Mouse (Mus musculus) gastrocnemius, postnatal 14 days (tissue): ENCODE results near the gene Nbea. TPM values are rescaled to one million over a fixed set of nuclear protein-coding genes. Genes with fewer than 3 reads are reported as not detected.

Experiments
- DNase-seq: peaks from one replicate; pipeline ENCODE4 v3.0.0; 2021; ENCODE audit warnings: mixed read lengths
- intact Hi-C: fragments of 180-260 bp; cut with DNase I; formaldehyde crosslinking; loops from one replicate; pipeline ENCODE4 v1.15.1; 2025; ENCODE audit warnings: low total_unique reads
- total RNA-seq, 2 experiments: library from RNA; stranded (reverse); gene quantifications; 2 replicates each; pipeline ENCODE4 v1.2.3; 2021

Gene Nbea
- total RNA-seq, 2 experiments from 2014 or later, result 8.0 to 8.5 TPM

DNA sequence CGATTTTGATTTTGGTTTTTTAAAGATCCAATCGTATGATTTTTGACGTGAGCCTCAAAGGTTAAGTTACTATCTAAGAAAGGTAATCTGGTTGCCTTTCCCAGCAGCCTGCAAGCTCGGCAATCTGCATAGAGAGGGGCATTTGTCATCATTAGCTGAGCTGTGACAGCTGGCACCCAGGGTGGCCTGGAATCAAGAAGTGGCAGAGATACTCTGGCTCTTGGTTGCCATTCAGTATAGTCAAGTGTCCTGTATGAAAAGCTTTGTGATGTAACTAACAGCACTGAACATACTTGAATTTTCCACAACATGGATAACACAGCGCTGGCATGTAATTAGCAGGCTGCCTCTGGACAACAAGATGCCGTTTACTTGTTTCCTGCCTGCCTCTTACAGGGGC lies 409.3 kb downstream of the Nbea start:
- intact Hi-C loops, result no loop called here
- DNase-seq, result peak; percentile 25

DNA sequence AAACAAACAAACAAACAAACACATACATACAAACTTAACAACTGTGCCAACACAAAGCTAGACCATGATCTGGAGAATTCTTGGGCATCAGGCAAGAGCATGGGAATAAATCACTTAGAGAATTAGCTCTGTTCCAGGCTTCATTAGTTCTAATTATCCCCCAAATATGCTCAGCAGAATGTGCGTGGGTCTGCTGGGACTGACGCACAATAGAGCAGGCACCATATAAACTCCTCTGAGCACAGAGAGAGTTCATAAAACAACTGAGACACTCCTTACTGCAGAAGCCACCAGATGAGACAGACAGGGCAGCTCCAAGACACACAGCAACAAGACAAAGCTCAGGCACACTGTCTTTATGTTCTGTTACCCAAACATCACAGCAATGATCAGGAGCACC lies 414.2 kb downstream of the Nbea start:
- intact Hi-C loops, result no loop called here
- DNase-seq, result no peak

DNA sequence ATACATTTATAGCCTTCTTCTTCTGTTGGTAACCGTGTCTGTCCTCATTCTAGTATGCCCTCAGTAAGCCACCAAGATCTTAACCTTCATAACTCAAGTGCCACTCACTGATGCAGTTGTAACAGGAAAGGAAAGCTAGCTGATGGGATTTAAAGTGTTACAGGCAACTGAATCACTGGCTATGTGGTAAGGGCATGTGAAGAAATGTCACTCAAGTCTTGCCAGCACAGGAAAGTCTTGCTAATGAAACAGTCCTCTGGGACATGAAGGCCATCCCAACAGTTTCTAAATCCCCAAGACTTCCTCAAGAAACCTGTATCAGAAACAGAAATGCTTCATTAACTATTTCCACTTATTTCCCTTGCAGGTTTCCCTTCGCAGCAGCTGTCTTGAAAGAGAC lies 414.8 kb downstream of the Nbea start:
- no peak for DNase-seq
- intact Hi-C loops, result no loop called here

DNA sequence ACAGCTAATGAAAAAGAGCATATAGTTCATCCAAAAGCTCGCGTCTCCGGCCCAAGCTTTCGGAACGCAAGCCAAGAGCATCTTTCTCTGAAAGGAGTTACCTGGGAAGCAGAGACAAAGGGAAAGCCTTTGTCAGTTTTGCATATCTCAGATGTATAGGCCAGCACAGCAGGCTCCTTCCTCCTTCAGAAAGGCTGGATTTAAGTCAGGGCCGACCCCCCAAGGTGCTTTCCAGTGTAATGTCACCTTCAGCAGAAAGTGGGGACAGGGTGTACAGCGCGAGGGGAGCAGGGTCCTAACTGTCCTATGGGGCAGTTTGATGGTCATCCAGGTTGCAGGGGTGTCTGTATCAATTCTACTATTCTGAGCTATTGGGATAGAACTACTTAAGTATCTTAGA lies 419.9 kb downstream of the Nbea start:
- DNase-seq, result no peak
- intact Hi-C loops, result no loop called here

DNA sequence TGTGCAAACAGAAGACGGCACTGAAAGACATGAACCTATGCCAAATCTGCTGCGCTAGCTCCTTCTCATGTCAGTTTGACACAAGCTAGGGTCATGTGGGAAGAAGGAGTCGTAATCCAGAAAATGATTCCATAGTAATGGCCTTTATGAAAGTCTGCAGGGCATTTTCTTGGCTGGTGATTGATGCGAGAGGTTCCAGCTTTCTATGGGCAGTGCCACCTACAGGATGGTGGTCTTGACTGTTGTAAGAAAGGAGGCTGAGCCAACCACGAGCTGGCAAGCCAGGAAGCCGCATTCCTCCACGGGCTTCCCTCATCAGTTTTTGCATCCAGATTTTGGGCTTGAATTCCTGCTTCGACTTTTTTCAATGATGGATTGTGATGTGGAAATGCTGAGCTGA lies 425.2 kb downstream of the Nbea start:
- peak; percentile 12 for DNase-seq
- intact Hi-C loops, result loop anchor here (10.0 kb wide), 1 partner anchor 233 kb away; no protein-coding TSS in a partner anchor

DNA sequence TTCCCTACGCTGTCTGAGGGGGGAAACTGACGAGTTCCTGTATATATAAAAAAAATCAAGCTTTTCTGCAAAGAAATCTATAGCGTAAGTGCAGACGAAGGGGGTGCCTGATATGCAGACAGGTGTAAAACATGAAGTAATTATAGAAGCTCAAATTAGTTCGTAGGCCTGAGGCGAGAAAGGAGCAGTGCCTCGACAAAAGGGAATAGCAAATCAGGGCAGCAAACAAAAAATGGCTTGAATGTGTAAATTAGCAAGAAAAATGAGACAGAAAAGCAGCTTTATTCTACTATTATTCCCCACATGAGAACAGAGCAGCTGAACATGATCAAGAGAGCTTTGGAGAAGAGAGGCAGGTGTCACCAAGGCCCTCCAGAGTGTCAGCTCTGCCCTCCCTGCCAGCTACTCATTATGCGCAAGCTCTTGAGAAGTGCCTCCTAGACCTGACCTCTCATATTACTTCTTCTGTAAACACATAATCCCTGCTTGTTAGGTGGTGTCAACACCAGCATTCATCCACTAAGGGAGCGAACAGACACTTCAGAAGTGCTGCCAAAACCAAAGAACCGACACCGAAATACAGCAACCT lies 426.8 kb downstream of the Nbea start:
- intact Hi-C loops, result loop anchor here (10.0 kb wide), 1 partner anchor 232 kb away; no protein-coding TSS in a partner anchor

DNA sequence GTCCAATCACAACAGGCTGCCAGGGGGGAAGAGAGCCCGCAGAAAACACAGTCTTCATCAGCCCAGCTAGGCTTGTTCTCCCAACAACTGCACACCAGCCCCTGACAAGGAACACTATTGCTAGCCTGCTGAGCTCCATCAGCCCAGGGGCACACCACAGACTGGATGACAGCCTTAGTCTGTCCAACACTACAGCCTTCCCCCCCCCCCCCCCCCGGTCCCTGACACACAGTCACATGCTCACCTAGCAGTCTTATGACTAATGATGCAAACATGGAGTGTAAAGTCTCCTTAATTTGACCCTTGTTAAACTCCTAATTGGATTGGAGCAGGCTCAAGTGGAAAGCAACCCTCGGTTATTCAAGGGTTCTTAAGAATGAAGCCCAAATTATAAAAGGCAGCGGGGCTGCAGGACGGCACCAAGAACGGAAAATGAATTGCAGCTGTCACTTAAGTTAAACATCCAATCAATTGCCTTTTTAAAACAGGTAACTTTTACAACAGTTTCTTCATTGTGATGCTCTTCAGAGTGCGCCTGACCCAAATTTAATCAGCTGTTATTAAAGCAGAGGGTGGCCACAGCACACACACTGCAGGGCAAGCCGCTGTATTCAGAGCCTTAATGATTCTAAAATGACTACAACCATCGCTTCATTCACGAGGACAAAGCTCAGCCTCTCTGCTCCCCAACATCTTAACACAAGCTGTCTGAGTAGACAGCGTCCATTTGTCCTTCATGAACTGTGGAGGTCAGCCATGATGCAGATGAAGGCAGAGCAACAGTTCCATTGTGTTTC lies 427.5 kb downstream of the Nbea start:
- no peak for DNase-seq
- intact Hi-C loops, result loop anchor here (10.0 kb wide), 1 partner anchor 231 kb away; no protein-coding TSS in a partner anchor

More for the DNA sequence above, 426.8 kb downstream of the Nbea start:
- no peak for DNase-seq

DNA sequence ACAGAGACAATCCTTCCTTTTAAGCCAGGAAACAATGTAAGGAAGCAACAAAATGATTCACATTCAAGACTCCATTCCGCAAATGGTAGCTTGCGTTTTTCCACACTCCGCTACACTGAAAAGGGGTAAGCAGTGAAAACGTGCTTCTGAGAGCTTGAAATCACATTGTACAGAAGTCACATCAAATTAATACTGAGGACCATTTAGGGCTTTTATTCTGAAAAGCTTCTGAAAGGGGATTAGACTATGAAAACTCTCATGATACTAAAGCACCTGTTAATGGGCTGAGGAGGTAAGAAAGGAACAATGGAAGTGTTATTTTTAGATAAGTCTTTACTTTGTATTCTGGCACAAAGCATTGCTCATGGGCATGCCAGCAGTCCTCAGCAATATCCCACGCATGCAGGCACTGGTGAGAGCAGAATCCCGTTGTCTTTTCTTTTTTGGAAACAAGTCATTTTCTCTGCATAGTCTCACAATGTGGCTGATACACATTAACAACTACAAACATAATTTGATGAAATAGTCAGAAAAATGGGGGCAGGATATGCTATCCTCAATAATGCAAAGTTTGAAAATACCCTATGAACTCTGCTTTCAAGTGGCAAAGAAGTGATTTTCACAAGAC lies 428.4 kb downstream of the Nbea start:
- intact Hi-C loops, result loop anchor here (10.0 kb wide), 1 partner anchor 230 kb away; no protein-coding TSS in a partner anchor
- no peak for DNase-seq

DNA sequence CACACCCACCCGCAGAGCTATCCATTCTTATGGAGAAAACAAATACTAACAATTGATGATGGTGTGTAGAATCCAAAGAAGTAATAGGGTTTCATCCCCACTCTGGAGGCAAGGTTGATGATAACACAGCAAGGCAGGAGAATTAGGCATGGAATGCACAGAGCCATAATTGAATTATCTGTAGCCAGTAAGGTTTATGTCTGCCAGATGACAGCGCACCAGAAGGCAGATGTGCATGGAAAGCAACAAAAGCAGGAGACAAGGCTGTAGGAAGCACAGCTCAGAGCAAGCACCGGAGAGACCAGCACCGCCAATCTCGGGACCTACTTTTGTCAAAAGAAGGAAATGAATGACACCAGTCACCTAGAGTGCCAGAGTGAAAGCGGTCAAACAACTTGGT lies 429.6 kb downstream of the Nbea start:
- DNase-seq, result no peak

DNA sequence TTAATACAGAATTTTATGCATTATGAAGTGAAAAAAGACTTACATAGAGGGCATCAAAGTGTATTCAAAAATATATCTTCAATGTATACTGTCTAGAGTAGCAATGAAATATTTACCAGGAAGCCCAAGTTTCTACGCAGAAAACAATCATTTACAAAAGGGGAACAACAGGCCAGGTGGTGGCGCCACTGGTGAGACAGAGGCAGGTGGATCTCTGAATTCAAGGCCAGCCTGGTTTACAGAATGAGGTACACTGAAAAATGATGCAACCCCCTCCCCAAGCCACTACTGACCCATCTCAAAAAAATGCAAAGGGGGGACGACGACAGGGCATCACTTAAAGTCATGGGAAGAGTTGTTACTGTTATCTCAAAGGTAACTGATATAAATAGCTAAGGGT lies 430.9 kb downstream of the Nbea start:
- DNase-seq, result no peak
- intact Hi-C loops, result loop anchor here (10.0 kb wide), 1 partner anchor 228 kb away; no protein-coding TSS in a partner anchor

More for the DNA sequence above, 429.6 kb downstream of the Nbea start:
- intact Hi-C loops, result loop anchor here (10.0 kb wide), 1 partner anchor 229 kb away; no protein-coding TSS in a partner anchor

DNA sequence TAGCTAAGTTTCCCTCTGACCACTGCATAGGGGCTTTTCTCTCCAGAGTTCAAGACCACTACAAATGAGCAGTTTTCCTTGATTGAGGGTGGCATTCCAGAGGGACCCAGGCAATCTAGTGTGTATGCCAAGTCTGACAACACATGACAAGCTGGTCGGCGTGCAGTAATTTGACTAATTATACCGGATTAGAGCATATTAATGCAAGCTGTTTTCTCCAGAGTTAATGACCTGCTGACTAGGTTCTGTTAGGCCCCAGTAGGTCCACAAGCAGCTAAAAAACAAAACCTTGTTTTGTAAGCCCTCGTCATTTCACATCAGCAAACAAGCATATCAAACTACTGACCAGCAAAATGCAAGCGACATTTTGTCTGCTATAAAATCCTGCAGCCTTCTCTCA lies 432.1 kb downstream of the Nbea start:
- intact Hi-C loops, result loop anchor here (10.0 kb wide), 1 partner anchor 227 kb away; no protein-coding TSS in a partner anchor
- no peak for DNase-seq

DNA sequence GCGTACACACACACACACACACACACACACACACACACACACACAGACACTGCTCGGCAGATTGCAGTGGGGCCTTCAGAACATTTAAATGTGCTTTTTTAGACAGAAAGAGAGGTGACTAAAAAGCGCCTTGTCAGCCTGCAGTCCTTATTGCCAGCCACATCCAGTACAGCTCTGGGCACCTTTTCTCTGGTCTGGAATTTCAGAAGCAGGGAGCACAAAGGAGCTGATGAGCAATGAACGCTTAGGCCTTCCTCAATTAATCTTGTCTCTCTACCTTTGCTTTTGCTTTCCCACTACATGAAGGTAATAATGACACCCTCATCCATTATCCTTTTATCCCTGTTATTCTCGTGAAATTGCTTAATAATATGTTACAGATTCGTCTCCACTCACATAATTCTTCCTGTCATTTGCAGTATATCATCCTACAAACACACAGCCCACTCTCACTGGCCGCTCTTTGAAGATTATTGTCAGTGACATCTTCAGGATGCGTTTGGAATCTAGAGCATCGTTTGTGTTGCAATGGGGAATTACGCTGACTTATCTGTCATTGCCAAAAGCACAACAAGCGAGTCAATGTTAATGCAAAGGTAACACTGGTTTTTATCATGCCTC lies 432.9 kb downstream of the Nbea start:
- intact Hi-C loops, result loop anchor here (10.0 kb wide), 1 partner anchor 226 kb away; no protein-coding TSS in a partner anchor
- DNase-seq, result no peak

DNA sequence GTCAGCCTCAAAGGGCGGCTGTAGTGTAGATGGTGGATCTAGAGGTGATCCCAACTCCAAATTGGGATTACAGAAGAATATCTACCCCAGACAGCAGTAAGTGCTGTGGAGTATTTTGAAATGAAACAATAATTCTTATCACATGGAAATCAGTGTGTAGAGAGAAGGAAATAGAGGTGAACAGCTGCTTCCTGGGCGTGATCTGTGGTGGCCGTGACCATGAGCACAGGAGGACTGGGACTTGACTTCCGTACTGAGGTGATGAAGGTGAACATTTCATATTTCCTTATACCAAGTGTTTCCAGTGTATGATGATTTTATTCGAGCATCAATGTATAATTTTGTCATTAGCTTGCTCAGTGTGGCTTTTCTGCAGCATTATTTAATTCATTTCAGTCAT lies 439.6 kb downstream of the Nbea start:
- DNase-seq, result no peak
- intact Hi-C loops, result no loop called here

DNA sequence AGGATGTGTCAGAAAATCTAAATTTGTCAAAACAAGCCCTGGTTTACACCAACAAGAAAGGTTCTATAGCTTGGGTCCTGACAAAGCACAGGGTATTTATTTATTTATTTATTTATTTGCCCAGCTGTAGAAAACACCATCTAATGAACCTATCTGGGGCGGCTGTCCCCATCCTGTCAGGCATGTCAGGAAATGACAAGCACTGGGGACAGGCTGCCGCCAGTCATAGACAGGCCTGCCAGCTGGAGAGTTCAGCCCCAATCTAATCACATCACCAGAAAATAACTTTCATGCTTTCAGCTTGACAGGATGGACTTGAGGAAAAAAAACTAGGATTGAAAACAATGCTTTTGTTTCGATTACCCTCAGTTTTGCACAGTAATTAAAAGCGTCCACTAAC lies 440.8 kb downstream of the Nbea start:
- intact Hi-C loops, result no loop called here
- DNase-seq, result no peak

DNA sequence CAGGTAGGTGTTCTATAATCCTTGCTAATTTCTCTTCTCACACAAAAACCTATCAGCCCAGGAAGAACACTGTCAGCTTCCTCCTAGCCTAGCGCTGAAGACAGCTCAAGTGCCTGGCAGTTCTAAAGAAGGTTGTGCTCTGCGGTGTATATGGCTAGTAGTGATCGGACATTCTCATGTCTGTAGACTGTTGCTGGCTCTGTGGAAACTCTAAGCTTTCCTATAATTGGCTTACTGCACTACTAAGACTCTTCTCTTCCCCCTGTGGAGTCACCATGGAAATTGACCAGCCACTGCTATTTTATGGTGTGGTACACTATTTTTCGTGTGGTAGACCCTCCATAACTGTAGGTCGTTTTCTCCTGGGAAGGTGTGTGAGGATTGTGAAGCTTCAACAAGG lies 441.3 kb downstream of the Nbea start:
- intact Hi-C loops, result no loop called here
- no peak for DNase-seq

DNA sequence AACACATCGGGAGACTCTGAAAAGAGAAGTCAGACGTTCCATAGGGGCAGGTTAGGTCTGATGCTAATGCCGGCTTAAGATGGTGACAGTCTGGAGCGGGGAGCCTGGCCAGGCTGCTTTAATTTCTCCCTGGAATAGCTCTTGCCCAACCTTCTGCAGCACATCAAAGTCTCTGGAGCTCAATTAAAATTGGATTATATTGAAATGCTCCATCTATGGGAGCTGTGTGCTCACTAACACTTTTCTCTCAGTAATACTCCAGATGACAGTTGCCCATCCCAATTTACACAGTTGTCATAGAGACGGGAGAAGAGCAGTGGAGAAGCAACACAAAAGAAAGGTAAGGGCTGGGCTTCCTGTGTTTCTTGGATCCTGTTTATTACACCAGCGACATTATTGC lies 442.1 kb downstream of the Nbea start:
- DNase-seq, result no peak
- intact Hi-C loops, result no loop called here

DNA sequence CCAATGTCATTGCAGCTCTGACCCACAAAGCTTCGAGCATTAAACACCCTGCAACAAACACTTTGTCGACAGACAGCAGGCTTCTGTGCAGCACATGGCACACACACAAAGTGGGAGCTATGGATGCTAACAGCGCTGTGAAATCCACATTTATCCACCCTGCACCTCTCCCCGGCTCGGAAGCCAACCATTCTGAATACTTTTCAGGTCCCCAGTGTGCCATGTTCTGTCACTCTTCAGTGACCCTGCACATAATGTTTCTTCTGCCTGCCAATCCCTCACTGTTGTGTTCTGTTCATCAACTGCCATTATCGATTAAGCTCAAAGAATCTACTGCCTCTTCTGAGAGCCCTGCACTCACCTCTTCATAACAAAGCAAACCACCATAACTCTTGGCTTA lies 449.8 kb downstream of the Nbea start:
- DNase-seq, result no peak
- intact Hi-C loops, result no loop called here

DNA sequence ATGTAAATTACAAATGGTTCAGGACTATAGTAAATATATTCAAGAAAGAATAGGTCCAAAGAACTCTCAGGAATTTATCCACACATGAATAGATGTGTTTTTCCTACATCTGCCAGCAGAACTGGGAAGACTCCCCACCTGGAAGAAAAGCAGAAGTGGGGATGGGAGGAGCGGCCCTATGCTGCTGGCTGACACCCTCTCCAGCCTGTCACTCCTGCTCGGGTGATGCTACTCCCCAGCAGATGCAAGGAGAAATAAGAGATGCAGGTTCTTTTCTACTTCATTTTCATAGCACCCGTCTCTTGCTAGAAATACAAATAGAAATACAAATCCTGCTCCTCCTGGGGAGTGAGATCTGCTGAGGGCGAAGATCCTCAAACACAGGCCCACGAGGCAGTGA lies 453.0 kb downstream of the Nbea start:
- intact Hi-C loops, result no loop called here

DNA sequence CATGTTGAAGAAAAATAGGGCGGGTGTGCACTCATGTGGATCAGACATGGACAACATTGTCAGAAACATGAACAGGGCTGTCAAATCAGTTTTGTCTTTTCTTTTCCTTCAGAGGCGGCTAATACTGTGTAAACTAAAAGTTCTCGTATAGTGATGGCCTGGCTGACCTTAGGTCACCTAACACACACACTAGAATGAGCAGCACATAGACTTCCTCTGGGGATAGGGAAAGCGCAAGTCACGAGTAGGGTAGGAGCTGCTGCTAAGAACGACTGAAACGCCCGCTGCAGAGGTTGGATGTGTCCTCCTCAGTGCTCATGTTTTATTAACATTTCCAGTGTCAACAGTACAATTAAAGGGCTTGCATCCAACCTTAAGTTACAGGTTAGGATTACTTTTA lies 453.4 kb downstream of the Nbea start:
- no peak for DNase-seq
- intact Hi-C loops, result no loop called here

More for the DNA sequence above, 453.0 kb downstream of the Nbea start:
- no peak for DNase-seq

DNA sequence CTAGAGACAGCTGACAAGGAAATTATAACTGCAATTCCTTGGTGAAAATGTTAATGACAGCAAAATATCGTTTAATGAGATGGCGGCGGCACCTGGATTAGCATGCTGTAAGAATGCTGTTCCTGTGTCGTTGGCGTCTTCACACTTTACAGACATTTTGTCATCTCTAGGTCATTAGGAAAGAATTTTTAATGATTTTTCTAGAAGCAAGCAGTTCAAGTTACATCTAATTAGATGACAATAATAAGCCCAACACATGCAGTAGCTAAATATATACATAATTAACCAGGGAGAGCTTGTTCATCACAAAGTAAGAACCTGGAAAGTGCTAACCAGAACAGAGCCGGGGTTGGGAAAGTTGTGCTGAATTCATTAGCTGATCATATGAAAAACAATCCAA lies 469.2 kb downstream of the Nbea start:
- no peak for DNase-seq
- intact Hi-C loops, result no loop called here
